Mouse (Mus musculus) CD4-positive, CD25-positive, alpha-beta regulatory T cell (primary cell): Measurements from ENCODE around the gene Arel1. TPM values are rescaled to one million over a fixed set of nuclear protein-coding genes. Genes with fewer than 3 reads are reported as not detected.

Experiments used
- polyA plus RNA-seq: library from polyadenylated mRNA; unstranded; fragments of 100-300 nt; shearing (Covaris generic); gene quantifications from one replicate; pipeline ENCODE4 v1.2.1, GENCODE M21; 2017

Arel1 gene
- polyA plus RNA-seq = 40.6 TPM

DNA sequence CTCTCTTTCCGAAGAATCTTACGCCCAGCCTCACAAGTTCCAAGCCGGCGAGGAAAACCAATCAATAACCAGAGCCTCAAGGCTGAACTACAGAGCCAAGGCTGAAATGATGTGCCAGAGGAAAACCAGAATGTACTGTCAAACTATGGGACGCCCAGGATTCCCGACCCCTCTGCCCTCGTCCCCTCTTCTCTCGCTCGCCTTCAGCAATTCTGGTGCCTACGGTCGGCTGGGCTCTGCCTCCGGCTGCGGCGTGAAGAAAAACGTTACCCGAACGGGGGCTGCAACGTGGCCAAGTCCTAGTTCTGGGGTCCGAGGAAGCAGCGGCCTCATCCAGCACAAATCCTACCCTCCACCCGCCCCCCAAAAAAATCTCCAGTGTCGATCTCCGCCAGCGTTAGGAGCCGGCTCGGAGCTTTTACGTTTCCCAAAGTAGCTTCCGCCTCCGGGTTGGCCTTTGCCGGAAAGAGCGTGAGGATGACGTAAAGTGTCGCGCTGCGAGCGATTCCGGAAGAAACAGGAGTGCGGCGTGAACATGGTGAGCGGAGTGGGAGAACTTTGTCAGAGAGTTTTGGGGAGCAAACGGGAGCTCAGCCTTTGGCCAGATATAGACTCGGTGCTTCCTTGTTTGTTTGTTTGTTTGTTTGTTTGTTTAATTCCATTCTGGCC is at the start of gene Arel1, which contains the start of gene Fcf1:
Gene Arel1 (minus strand): TSS at position 473 of the 669 bp plus-strand sequence.
Gene Fcf1 (plus strand): TSS at position 470 of the 669 bp plus-strand sequence.

DNA sequence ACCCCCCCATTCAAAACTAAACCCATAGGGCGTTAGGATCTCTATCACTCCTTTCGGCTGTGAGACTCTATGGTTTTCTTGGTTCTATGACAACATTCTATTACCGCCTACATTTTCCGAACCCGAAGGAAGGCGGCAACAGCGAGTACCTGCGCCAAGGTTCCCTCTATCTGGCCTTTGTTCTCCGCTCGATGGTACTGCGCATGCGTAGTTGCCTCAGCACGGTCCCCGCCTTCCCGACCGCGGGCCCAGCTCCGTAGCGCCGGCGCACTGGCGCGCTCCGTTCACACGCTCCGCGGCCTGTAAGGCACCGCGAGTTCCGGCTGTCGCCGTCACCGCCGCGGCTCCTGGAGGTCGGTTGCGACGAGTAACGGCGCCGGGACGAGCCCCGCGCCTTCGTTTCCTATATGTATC is 25.4 kb upstream of the Arel1 start, which contains the start of gene Ylpm1:
Gene Ylpm1 (plus strand): TSS at position 239 of the 414 bp plus-strand sequence.

DNA sequence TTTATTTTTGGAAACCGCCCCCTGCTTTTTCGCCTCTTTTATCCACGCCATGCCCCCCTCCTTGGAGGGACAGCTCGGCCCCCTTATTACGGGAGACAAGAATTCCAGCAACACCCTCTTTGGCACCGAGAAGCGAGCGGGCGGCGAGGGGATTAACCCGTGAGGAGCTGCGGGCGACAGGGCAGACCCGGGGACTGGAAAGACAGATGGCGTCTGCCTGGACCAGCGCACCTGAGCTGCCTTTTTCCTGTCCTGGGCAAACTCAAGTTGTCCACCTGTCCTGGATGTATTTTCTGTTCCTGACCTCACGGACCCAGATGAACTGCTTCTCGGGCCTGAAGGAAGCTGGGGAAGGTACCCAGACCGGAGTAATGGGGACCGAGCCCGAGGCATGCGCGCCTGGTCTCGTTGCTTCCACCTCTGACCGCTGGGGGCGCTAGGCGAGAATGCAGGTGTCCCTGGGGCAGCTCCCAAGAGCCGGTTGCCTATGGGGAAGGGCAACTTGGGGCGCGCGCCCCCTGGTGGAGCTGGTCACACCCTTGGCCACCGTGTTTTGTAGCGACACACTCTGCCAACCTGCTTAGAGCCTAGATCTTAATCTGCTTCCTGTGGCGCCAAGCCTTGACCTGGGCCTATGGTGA is 94.1 kb downstream of the Arel1 start, which contains the start of gene Ltbp2:
Gene Ltbp2 (minus strand): TSS at position 52 of the 641 bp plus-strand sequence.

Other genes starting within 250 kb of the Arel1 start
- gene Npc2, start 197.7 kb downstream of the Arel1 start, polyA plus RNA-seq = 104 TPM
- gene Isca2, start 197.6 kb downstream of the Arel1 start, polyA plus RNA-seq = 113 TPM
- gene Ltbp2, start 94.4 kb downstream of the Arel1 start, polyA plus RNA-seq = 0.23 TPM
- gene Fcf1, start within 50 bp of the Arel1 start, polyA plus RNA-seq = 124 TPM
- gene Ylpm1, start 25.4 kb upstream of the Arel1 start, polyA plus RNA-seq = 35.2 TPM
- 6.1 TPM for gene Prox2, start 139.9 kb upstream of the Arel1 start, polyA plus RNA-seq
- 97.0 TPM for gene Dlst, start 139.9 kb upstream of the Arel1 start, polyA plus RNA-seq
- 1.3 TPM for gene Rps6kl1, start 180.4 kb upstream of the Arel1 start, polyA plus RNA-seq
- 0.11 TPM for gene Pgf, start 206.9 kb upstream of the Arel1 start, polyA plus RNA-seq
- 108 TPM for gene Eif2b2, start 248.6 kb upstream of the Arel1 start, polyA plus RNA-seq